Mouse (Mus musculus) G1E (cell line): ENCODE measurements around the gene Gstk1.

Experiments used
- CTCF ChIP-seq: IDR thresholded peaks from 2 replicates; pipeline ENCODE4 v1.5.1; 2012; ENCODE audit warnings: low read depth, low read length, inconsistent platforms, mixed read lengths
- POLR2AphosphoS5 ChIP-seq: IDR thresholded peaks from 2 replicates; pipeline ENCODE4 v1.6.1; 2012; ENCODE audit warnings: low read depth, low read length, inconsistent platforms; ENCODE audit not compliant: insufficient replicate concordance
- TAL1 ChIP-seq: conservative IDR thresholded peaks from 2 replicates; pipeline ENCODE4 v1.6.1; 2012; ENCODE audit warnings: low read depth, low read length, inconsistent platforms, mixed read lengths

DNA sequence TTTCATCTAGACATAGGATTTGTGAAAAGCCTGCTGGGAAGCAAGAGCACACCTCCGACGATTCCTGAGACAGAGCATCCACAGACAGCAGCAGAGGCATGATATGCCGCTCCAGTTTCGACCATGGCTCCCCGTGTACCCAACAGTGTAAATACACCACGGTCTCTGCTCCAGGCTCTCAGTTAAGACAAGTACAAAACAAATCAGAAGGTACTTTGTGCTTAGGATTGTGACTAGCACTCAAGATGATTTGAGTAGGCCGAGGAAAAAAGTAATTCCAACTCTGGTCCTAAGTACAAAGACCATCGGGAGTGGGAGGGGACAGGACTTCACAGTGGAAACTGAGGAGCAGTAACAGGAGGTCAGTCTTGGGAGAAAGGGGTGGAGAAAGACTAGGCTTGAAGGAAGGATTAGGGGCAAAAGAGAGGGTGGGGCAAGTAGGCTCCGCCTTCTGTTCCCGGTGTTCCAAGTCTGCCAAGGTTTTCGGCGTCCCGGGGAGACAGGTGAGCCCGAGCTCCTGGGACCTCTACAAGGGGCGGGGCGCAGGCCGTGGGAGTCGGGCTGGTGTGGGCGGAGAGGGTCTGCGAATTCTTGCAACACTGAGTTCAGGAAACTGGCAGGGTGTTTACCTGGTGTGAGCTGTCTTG is 15.9 kb downstream of the Gstk1 start, which contains the start of gene Tmem139:
- no peak for TF ChIP-seq CTCF
- no peak for TF ChIP-seq TAL1
- no peak for TF ChIP-seq POLR2AphosphoS5
